Mouse (Mus musculus): ENCODE data around the gene Vmo1.
"Not testable (repeated sequence)": the region's sequence is repeated elsewhere in the genome, so short reads cannot be mapped to it uniquely, and the experiment has no call there.

Vmo1 gene

DNA sequence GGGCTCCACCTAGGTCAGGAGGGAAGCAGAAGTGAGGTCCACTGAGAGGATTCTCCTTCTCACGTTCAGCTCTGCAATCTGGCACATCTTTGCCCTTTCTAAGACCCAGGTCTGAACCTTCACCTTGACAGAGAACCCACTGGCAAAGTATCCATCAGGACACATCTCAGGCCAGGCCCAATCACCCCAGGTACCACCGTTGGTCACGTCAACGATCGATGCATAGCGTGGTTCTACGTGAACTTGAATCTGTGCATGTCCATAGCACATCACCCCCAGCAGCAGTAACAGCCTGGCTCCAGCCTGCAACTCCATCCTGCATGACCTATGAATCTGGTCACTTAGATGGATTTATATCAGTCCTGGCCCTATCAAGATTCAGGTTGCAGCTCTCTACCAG lies at the start of gene Vmo1:
TSS of gene Vmo1 (minus strand) at position 329 of the 400 bp plus-strand sequence.
- in situ Hi-C loops (cut with MboI, MseI) = no loop called here

DNA sequence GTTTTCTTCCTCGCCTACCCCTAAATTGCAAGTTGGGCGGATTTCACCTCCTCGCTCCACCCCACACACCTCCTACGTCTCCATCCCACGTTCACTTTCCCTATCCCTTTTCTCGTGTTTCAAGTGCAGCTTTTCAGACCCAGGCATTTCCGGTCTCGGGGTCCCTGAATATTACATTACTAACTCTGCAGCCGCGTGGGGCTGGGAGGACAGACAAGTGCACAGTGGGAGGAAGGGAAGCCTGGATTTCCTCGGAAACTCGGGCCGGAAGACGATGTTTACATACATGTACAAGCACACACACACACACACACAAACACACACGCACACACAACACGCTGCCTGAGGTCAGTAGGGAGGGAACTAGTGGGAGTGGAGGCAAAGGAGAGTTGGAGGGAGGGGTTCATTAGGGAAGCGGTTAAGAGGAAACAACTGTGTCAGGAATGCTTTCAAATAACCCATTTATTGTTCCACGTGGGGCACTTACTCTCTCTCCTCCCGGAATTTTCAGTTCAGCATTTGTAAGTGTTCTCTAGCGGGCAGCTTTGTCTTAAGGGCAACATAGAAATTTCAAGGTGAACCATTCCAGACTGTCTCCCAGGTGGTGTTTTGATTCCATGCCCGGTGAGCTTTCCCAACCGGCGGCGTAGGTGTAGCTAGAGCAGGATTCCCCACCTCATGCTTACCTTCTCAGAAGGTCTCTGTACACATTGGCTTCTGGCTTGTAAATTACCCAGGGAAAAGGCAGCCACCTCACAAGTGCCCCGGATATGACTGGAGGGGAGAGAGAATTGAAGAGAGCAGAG lies 49.3 kb upstream of the Vmo1 start:
- in situ Hi-C loops (cut with MboI, MseI) = no loop called here

DNA sequence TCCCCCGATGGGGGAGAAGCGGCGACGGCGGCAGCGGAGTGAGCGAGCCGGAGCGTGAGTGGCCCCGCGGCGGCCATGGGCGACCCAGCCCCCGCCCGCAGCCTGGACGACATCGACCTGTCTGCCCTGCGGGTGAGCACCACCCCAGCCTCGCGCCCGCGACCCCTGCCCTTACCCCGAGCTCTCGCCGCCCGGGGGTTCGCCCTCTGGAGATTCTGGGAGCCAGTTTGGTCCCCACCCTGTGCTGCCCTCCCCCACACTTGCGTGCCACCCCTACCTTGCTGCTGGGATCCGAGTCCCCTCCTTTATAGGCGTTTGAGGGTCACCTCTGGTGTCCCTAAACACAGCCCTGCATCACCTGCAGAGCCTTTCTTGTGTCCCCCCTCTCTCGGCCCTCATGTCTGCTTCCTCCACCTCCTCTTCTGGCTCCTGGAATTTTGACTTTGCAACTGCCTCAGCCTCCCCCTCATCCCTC lies 48.6 kb upstream of the Vmo1 start:
- in situ Hi-C loops (cut with MboI, MseI) = no loop called here

DNA sequence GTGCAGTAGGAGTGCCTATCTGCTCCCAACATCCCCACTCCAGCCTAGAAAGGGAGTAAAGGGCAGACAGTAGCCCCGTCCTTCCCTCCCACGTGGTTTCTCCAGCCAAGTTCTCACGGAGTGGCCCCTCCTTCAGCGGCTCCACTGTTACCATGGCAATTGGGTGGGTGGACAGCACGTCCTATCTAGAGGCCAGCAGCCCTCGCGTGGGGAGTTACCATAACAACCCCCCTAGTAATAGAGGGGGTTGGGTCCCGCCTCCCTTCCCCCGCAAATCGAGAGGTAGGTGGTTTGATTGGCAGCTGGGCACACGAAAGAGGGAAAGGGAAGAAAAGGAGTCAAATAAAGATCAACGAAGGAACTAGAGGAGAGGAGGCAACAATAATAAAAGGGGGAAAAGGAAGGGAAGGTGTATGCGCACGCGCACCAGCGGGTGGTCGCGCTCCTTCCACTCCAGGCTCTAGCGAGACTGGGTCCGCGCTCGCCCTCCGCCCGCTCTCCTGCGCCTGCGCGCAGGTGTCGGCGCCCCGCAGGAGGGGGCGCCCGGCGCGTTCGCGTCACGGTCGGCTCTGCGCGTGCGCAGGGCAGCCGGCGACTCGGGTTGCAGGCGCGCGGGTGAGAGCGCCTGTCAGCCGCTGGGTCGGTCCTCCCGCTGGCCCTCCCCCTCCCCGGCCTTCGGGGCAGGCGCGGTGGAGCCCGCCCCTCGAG lies 48.0 kb upstream of the Vmo1 start, which contains the start of gene Mink1:
TSS of gene Mink1 (plus strand) at position 595 of the 708 bp plus-strand sequence.
- in situ Hi-C loops (cut with MboI, MseI) = no loop called here

DNA sequence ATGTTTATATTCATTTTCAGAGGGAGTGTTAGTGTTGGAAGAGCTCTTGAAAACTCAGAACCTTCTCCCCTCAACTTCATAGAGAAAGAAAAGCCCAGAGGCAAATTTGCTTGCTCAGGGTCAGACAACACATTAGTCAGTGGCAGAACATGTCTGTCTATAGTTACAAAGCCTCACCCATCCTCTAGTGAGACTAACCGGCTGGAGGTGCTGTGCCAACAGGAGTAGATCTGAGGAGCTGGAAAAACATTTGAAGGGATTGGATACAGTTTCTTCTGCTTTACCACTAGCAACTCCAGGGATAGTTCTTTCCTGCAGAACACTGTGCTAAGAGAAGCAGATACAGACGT lies 47.5 kb upstream of the Vmo1 start:
- in situ Hi-C loops (cut with MboI, MseI) = no loop called here

DNA sequence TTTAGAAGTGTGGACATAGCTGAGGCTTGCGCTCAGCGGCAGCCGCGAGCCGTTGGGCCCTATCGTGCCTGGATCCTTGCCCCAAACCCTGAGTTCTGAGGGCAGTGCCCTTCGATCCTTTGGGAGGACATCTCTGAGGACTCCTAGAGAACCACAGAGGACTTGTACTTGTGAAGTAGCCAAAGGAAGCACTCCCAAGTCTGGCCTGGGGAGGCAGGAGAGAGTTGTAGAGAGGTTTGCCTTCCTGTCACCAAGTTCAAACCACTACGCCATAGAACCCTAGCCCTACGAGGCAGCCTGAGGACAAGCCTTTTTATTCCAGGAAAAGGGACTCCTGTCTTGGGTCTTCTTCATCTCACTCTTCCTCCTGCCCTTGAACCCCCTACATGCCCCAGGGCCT lies 43.1 kb upstream of the Vmo1 start:
- in situ Hi-C loops (cut with MboI, MseI) = no loop called here

DNA sequence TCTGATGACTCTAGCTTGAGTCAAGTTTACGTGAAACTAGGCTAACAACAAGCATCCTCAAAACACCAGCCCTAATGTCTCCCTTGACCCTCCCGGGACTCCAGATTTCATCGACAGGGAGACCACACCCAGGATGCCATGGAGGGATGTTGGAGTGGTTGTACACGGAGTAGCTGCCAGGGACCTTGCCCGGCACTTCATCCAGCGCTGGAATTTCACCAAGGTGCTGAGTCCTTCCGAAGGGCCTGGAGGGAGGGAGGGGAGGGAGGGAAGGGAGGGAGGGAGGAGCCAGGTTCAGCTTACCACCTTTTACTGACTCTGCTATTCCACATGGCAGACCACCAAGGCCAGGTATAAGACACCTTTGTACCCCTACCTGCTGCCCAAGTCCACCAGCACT lies 39.5 kb upstream of the Vmo1 start:
- in situ Hi-C loops (cut with MboI, MseI) = no loop called here

DNA sequence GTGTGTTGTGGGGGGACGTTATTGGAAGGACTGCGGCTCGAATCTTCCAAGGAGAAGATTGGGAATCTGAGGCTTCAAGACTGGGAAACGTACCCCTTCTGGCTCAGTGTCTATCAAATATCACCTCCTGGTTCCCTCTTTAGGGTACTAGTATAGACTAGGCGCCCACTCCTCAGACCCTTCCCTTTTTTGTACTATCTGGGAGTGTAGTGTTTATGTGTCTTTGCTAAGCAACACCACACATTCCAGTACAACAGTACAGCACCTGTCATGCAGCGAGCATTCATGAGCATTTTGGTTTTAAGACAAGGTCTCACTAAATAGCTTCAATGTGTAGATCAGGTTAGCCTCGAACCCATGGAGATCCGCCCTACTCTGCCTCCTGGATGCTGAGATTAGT lies 37.1 kb upstream of the Vmo1 start:
- in situ Hi-C loops (cut with MboI, MseI) = no loop called here

DNA sequence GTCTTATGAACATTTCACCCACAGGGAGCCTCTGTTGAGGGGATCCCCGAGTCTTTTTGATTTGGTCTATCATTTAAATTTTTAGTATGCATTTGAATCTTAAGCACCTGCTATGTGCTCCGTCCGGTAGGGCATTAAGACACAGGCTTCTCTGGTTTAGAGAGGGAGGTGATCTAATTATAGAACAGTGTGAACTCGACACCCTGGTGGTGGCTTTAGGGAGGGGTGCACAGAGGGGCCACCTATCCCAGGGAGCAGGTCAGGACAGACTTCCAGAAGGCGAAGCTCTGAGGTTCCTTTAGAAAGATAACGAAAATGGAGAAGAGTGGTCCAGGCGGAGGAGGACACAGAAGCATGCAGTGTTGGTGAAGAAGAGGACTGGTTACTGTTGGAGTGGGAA lies 30.1 kb upstream of the Vmo1 start:
- in situ Hi-C loops (cut with MboI, MseI) = no loop called here

DNA sequence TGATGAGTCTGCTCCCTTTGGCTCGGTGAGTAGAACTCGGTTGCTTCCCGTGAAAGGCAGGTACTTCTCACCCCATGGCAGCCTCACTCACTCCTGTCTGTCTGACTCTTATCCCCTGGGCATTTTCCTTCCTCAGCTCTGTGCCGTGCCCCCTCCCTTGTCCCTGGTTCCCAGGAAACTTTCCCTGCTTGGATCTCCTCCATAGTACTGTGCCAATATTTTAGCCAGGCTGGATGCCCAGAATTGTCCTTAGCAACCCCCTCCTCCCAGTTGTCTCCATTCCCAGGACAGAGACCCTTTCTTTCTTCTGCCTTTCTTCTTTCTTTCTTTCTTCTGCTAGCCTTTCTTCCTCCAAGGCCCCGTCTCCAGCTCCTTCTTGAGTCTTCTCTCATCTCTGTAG lies 27.0 kb upstream of the Vmo1 start:
- in situ Hi-C loops (cut with MboI, MseI) = no loop called here

DNA sequence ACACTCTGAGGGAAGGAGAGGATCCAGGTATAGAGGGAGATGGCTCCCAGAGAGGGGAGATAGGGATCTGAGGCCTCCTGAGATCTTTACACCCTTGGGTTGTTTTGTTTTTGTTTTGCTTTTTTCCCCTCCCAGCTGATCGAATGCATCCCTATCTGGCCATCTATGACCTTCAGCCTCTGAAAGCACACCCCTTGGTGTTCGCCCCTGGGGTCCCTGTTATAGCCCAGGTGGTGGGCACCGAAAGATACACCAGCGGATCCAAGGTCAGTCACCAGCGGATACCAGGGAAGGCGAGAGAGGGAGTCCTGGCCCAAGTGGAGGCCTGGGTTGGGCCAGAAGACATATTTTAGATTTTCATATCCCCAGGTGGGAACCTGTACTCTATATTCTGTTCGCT lies 26.5 kb upstream of the Vmo1 start:
- in situ Hi-C loops (cut with MboI, MseI) = no loop called here

DNA sequence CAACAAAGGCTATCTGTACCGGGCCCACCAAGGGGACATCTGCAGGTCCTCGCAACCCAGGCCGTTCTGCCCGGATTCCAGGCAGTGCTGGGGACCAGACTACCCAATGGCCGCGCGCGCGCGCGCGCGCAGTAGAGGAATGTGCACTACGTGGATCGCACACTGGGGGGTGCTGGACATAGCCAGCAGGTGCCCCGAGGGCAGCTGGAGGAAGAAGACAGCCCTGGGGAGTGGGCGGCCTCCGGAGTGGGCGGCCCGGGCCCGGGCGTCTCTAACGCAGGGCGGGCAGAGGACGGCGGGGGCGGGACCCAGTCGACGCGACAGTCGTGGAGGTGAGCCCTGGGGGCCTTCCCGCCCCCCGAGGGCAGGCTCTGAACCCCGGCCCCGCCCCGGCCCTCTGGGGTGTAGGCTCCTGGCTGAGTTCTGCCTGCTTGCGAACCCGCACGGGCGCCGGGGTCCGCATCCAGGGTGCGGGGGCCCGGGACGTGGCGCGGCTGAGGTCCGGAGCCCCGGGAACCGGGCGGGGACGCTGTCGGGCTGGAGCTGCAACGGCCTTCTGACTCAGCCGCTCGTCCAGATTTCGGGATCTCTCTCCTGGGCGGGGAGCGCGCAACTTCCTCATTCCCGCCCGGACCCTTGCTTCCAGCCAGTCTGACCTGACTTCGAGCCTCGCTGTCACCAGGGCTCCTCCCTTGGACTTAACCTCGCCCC lies 25.6 kb upstream of the Vmo1 start, which contains the start of gene Pld2:
TSS of gene Pld2 (plus strand) at position 188 of the 711 bp plus-strand sequence.
- in situ Hi-C loops (cut with MboI, MseI) = no loop called here

DNA sequence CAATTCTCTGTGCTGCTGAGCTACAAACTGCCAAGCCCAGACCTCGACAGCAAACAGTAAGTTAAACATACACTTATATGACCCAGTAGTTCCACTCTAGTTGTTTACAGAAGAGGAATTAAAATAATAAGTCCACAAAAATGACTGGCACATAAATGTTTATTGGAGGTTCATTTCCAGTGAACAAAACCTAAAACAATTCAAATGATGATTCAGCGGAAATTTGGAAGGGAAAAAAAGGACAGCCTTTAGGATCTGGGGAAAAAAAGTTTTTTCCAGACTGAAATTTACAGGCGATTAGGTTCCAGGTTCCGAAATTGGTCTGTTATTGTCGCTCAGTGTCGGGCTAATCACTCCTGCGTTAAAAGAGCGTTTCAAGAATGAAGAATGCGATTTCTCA lies 25.0 kb upstream of the Vmo1 start:
- in situ Hi-C loops (cut with MboI, MseI) = no loop called here

DNA sequence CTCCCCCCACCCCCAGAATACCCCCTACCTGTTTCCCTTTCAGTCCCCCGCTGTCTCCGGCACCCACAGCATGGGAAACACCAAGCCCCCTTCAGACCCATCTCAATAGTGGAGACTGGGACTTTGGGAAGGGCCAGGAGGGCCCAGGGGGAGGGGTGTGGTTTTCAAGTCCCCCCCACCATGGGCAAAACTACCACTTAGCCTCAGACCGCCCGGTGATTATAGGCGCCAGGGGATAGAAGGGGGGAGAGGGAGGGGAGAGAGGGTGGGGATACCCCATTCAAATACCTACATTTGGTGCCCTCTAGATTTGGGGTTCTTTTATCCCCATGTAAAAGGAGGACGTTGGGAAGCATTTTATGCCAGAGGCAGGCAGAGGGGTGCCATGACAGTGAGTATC lies 18.4 kb upstream of the Vmo1 start, which contains the start of gene Gm40193:
TSS of gene Gm40193 (minus strand) at position 101 of the 400 bp plus-strand sequence.
- in situ Hi-C loops (cut with MboI, MseI) = no loop called here

DNA sequence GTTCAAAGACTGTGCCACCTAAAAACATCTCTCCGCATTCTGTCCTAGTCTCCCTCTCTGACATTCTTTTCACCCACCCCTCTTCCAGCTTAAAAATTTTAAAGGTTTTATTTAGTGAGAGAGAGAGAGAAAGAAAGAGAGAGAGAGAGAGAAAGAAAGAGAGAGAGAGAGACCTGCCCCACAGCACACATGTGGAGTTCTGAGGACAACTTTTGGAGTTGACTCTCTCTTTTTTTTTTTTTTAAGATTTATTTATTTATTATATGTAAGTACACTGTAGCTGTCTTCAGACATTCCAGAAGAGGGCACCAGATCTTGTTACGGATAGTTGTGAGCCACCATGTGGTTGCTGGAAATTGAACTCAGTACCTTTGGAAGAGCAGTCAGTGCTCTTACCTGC lies 16.6 kb upstream of the Vmo1 start:
- in situ Hi-C loops (cut with MboI, MseI) = not testable (repeated sequence)

DNA sequence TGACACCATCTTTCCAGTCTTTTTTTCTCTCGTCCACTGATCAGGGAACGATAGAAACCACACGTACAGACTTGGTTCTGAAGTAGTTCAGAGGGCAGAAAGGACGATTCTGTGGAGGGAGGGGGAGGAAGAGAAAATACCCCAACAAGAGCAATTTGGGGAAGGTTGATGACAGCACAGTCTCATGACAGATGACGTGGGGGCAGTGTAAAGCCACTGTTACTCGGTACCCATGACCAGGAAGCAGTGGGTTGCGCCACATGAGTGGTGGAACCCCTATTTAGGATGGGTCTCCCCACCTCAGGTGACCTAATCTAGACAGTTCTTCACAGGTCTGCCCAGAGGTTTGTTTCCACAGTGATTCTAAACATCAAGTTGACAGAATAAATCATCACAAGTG lies 14.2 kb upstream of the Vmo1 start:
- in situ Hi-C loops (cut with MboI, MseI) = loop anchor here (10.0 kb wide), 1 partner anchor 86 kb away; the partner anchor contains the start of genes 4930544D05Rik and Chrne

DNA sequence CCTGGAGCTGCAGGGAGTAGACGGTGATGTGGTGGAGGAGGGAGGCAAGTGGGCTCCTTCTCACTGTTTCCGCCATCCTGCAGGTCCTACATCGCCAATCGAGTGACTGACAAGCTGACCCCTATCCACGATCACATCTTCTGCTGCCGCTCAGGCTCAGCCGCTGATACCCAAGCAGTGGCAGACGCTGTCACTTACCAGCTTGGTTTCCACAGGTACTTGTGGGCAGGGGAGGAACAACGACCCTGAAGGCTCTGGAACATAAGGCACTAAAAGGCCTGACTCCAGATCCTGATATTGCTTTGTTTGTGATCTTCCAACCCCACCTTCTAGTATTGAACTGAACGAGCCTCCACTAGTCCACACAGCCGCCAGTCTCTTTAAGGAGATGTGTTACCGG lies 11.8 kb upstream of the Vmo1 start:
- in situ Hi-C loops (cut with MboI, MseI) = loop anchor here (10.0 kb wide), 1 partner anchor 89 kb away; the partner anchor contains the start of genes 4930544D05Rik and Chrne

DNA sequence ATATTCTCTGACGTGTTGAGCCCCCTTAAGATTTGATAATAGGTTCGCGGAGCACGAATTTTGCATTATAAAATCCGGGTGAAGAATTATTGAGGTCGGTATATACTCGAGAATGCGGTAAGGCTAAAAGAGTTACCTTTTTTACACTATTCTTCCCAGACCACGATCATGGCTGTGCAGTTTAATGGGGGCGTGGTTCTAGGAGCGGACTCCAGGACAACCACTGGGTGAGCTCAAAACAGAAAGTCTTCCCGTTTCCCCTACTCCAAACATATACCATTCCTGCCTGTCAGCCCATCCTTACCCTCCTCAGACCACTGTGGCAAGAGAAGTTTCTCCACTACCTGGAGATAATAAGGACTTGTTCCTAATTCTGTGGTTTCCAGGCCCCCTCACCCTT lies 11.3 kb upstream of the Vmo1 start:
- in situ Hi-C loops (cut with MboI, MseI) = loop anchor here (10.0 kb wide), 1 partner anchor 89 kb away; the partner anchor contains the start of genes 4930544D05Rik and Chrne

DNA sequence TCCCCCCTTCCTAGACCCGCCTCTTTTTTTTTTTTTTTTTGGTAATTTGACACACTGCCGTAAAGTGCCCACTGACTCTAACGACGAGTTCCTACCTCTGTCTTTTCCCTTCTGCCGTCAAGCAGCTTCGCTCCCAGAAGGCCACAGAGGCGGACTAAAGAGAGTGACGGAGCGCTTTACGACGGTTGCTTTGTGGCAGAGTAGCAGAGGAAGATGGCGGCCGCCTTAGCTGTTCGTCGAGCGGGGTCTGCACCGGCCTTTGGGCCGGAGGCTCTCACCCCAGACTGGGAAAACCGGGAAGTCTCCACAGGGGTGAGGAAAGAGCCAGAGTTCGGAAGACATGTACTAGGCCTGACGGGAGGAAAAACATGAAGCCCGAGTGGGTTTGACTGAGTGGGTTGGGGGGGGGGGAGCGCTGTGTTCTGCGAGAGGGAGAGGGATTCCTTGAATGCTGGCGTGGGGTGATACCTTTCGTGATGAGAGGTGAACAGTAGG lies 10.8 kb upstream of the Vmo1 start, which contains the start of gene Psmb6:
TSS of gene Psmb6 (plus strand) at position 184 of the 495 bp plus-strand sequence.
- in situ Hi-C loops (cut with MboI, MseI) = loop anchor here (10.0 kb wide), 1 partner anchor 90 kb away; the partner anchor contains the start of genes 4930544D05Rik and Chrne

DNA sequence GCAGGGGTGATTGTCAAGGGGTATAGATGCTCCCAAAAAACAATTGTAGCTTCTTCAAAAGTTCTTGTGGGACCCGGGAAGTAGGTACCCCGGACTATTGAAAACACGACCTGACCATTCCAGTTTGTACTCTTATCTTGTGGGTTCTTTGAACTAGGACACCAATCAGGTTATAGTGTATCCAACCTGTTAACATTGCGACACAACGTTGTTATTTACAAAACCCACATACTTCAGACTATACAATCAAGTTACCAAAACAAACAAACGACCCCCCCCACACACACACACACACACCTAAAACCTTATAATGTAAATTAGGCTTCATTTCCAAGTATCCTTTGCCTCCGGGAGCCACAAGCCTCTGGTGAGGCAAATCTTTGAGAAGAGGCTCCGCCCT lies 10.4 kb upstream of the Vmo1 start:
- in situ Hi-C loops (cut with MboI, MseI) = loop anchor here (10.0 kb wide), 1 partner anchor 90 kb away; the partner anchor contains the start of genes 4930544D05Rik and Chrne

DNA sequence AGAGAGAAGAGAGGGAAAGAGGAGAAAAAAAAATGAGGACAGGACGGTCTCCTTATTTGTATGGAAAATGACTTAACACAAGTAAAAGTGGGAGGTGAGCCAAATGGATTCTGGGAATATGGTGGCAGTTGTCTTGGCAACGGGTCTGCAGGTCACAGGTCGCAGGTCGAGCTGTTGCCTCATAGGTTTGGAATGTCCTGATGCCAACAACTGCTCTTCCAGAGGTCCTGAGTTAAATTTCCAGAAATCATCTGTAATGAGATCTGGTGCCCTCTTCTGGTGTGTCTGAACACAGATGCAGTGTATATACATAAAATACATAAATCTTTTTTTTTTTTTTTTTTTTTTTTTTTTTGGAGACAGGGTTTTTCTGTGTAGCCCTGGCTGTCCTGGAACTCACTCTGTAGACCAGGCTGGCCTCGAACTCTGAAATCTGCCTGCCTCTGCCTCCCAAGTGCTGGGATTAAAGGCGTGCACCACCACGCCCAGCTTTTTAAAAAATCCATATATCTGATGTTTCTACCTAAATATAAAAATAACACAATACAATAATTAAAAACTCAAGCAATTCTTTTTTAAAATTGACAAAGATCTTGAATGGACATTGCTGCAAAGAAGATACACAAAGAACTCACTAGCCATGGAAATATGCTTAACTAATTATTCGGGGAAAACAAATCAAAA lies 9.0 kb upstream of the Vmo1 start:
- in situ Hi-C loops (cut with MboI, MseI) = loop anchor here (10.0 kb wide), 1 partner anchor 91 kb away; the partner anchor contains the start of genes 4930544D05Rik and Chrne
